Mouse (Mus musculus): ENCODE data around the gene Klhl35.

Klhl35 gene

GRCm38 (mm10) chr7:99465811-99466210 is at the start of gene Klhl35:
Gene Klhl35, plus strand, starts transcription at chr7:99466004.
- DNase-seq: peak; percentile 21 to 31

GRCm38 (mm10) chr7:99419311-99419710 is 46.5 kb upstream of the Klhl35 start:
- no peak for DNase-seq

GRCm38 (mm10) chr7:99421006-99421405 is 44.8 kb upstream of the Klhl35 start:
- DNase-seq: no peak

GRCm38 (mm10) chr7:99424538-99425155 is 41.2 kb upstream of the Klhl35 start:
- DNase-seq: no peak

GRCm38 (mm10) chr7:99425706-99426105 is 40.1 kb upstream of the Klhl35 start:
- DNase-seq: no peak

GRCm38 (mm10) chr7:99427031-99427430 is 38.8 kb upstream of the Klhl35 start:
- DNase-seq: no peak

- DNase-seq: no peak
Measured at GRCm38 (mm10) chr7:99427987-99428386, 37.8 kb upstream of the Klhl35 start.

- DNase-seq: no peak
Measured at GRCm38 (mm10) chr7:99428836-99429235, 37.0 kb upstream of the Klhl35 start.

- peak in 1 of 2 experiments; percentile 30 for DNase-seq
Measured at GRCm38 (mm10) chr7:99429786-99430185, 36.0 kb upstream of the Klhl35 start.

GRCm38 (mm10) chr7:99430246-99430645 is 35.6 kb upstream of the Klhl35 start:
- DNase-seq: no peak

- DNase-seq: no peak
Measured at GRCm38 (mm10) chr7:99432248-99432647, 33.6 kb upstream of the Klhl35 start.

GRCm38 (mm10) chr7:99432863-99433262 is 32.9 kb upstream of the Klhl35 start:
- DNase-seq: no peak

- peak; percentile 27 to 45 for DNase-seq
Measured at GRCm38 (mm10) chr7:99434672-99435250, 31.0 kb upstream of the Klhl35 start.

GRCm38 (mm10) chr7:99436530-99436929 is 29.3 kb upstream of the Klhl35 start:
- no peak for DNase-seq

GRCm38 (mm10) chr7:99438881-99439280 is 26.9 kb upstream of the Klhl35 start:
- no peak for DNase-seq

- DNase-seq: peak; percentile 87 to 91
Measured at GRCm38 (mm10) chr7:99441534-99442072, 24.2 kb upstream of the Klhl35 start.

GRCm38 (mm10) chr7:99443164-99443563 is 22.6 kb upstream of the Klhl35 start:
- no peak for DNase-seq

- DNase-seq: no peak
Measured at GRCm38 (mm10) chr7:99444012-99444411, 21.8 kb upstream of the Klhl35 start.

- no peak for DNase-seq
Measured at GRCm38 (mm10) chr7:99445833-99446232, 20.0 kb upstream of the Klhl35 start.

- no peak for DNase-seq
Measured at GRCm38 (mm10) chr7:99447323-99447722, 18.5 kb upstream of the Klhl35 start.

GRCm38 (mm10) chr7:99448619-99449018 is 17.2 kb upstream of the Klhl35 start:
- DNase-seq: no peak

GRCm38 (mm10) chr7:99449063-99449462 is 16.7 kb upstream of the Klhl35 start:
- no peak for DNase-seq

- DNase-seq: no peak
Measured at GRCm38 (mm10) chr7:99449751-99450150, 16.1 kb upstream of the Klhl35 start.

GRCm38 (mm10) chr7:99450703-99451102 is 15.1 kb upstream of the Klhl35 start:
- peak; percentile 38 to 79 for DNase-seq

GRCm38 (mm10) chr7:99452859-99453258 is 12.9 kb upstream of the Klhl35 start:
- no peak for DNase-seq

Data from lung, adult 18-20 months (tissue).